Mouse (Mus musculus) midbrain, embryonic 16.5 days (tissue): ENCODE data around the gene Ftsj1. TPM values are rescaled to one million over a fixed set of nuclear protein-coding genes. Genes with fewer than 3 reads are reported as not detected.

ENCODE experiments used
- ATAC-seq: fragments of 200-750 bp; cut with Nextera tagmentation; 2 replicates; pipeline ENCODE4 v1.8.0; 2017; ENCODE audit warnings: moderate TSS enrichment
- H3K27ac ChIP-seq: fragments of 300-500 bp; sonication (generic); 2 replicates; pipeline ENCODE4 v1.5.1; 2014; ENCODE audit warnings: mild to moderate bottlenecking, low read length, mixed read lengths
- H3K27me3 ChIP-seq: fragments of 300-500 bp; sonication (generic); 2 replicates; pipeline ENCODE4 v1.6.1; 2014; ENCODE audit warnings: low read depth, low read length, mixed read lengths; ENCODE audit not compliant: control insufficient read depth, insufficient read depth
- H3K36me3 ChIP-seq: fragments of 300-500 bp; sonication (generic); 2 replicates; pipeline ENCODE4 v1.6.1; 2014; ENCODE audit warnings: mild to moderate bottlenecking, low read length, moderate library complexity, mixed read lengths; ENCODE audit not compliant: control insufficient read depth, insufficient read depth
- H3K4me1 ChIP-seq: fragments of 300-500 bp; sonication (generic); 2 replicates; pipeline ENCODE4 v1.6.1; 2014; ENCODE audit warnings: mild to moderate bottlenecking, low read length, mixed read lengths; ENCODE audit not compliant: control insufficient read depth, insufficient read depth
- H3K4me2 ChIP-seq: fragments of 300-500 bp; sonication (generic); 2 replicates; pipeline ENCODE4 v1.6.1; 2014; ENCODE audit warnings: mild to moderate bottlenecking, low read length, mixed read lengths
- H3K4me3 ChIP-seq: fragments of 300-500 bp; sonication (generic); 2 replicates; pipeline ENCODE4 v1.5.1; 2014; ENCODE audit warnings: low read depth, mild to moderate bottlenecking, low read length, moderate library complexity, mixed read lengths
- H3K9ac ChIP-seq: fragments of 300-500 bp; sonication (generic); 2 replicates; pipeline ENCODE4 v1.6.1; 2014; ENCODE audit warnings: low read depth, low read length, mixed read lengths
- H3K9me3 ChIP-seq: fragments of 300-500 bp; sonication (generic); replicated peaks from 2 replicates; pipeline ENCODE4 v1.6.1; 2014; ENCODE audit warnings: mild to moderate bottlenecking, low read length, mixed read lengths; ENCODE audit not compliant: control insufficient read depth, poor library complexity, severe bottlenecking
- WGBS: fragments of 180-500 bp; shearing (Covaris S2); extraction: QIAGEN DNeasy Blood & Tissue Kit; methylation state at CpG from one replicate; pipeline ENCODE4 v1.1.7; 2014; 5-methylcytosine and 5-hydroxymethylcytosine counted together
- polyA plus RNA-seq: library from polyadenylated mRNA; unstranded; fragments of >200 nt; fragmentation: Nextera tagmentation; extraction: Ambion mirVana; gene quantifications from 2 replicates; pipeline ENCODE4 v1.2.1, GENCODE M21; 2015

Ftsj1 gene
- polyA plus RNA-seq = 46.6 and 48.9 TPM in 2 replicates

DNA sequence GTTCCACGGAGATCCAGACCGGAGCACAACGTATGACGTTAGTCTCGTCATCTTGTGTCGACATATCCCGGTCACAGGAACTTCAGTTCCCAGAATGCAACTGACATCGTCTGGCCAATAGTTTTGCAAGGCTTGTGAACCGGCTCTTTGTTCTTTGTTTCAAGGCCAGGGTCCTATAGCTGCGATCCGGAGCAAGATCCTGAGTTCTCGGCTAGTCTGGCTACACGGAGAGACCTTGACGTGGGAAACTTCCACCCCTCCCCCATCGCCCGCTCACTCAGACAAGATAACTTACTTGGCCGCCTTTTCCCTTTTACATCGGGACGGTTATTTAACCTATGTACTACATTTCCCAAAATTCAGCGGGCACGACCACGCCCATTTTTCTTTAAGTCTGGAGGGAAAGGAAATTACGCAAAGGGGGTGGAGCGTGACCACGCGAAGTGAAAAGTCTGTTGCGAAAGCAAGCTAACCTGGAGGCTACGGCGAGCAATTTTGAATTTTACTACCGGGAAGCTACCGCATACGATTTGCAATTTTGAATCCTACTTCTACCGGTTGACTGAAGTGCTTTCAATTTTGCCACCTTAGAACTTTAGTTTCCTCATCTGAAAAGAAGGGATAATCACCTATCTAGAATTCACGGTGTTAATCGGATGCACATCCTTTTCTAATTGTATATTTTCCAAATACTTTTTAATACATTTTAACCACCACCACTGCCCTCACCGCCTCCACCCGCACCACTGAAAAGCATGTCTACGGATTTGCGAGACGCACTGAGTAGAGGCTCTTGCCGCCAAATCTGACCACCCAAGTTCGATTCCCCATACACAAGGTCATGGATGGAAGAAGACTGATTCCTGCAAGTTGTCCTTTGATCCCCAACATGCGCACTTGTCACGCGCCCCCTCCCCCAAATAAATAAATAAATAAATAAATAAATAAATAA lies at the start of gene Ftsj1:
TSS of gene Ftsj1 (minus strand) at position 73 of the 952 bp plus-strand sequence.
- Histone ChIP-seq H3K36me3 (no peaks in the 10 kb centered on the region), H3K27ac (peak within 1 kb of the TSS; percentile 76), H3K9me3 (no peaks in the 10 kb centered on the region), H3K27me3 (no peaks in the 10 kb centered on the region), H3K4me3 (peak within 1 kb of the TSS; percentile 50), H3K4me1 (peaks cover 8% of the 10 kb centered on the region), H3K4me2 (peak within 1 kb of the TSS; percentile 56), H3K9ac (peak within 1 kb of the TSS; percentile 63)
- peak; percentile 94 for ATAC-seq
- 18% methylated on average over 45 of the region's 45 CpGs for WGBS

DNA sequence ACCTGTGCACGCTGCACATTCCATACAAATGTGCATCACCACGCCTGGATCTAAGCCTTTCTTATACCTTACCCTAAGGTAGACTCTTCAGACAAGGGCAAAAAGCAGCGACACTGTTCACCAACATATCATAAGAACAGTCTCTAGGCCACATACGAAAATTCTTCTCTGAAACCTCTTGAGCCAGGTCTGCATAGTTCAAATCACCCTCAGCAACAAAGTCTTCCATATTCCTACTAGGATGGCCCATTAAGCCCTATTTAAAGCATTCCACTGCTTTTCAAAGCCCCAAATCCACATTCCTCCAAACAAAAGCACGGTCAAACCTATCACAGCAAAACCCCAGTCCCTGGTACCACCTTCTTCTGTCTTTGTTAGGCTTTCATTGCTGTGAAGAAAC lies 36.4 kb upstream of the Ftsj1 start:
- no peak overlapping the region for H3K4me3 ChIP-seq
- H3K4me1 ChIP-seq = no peaks in the 10 kb centered on the region
- no peak overlapping the region for H3K27ac ChIP-seq
- no peak overlapping the region for H3K9ac ChIP-seq
- H3K9me3 ChIP-seq = 0 out of 2 replicates have a peak, but pooled peaks cover 2% of the 10 kb centered on the region
- ATAC-seq = no peak
- no peaks in the 10 kb centered on the region for H3K36me3 ChIP-seq
- no peaks in the 10 kb centered on the region for H3K27me3 ChIP-seq
- H3K4me2 ChIP-seq = no peak overlapping the region
- 70% methylated on average over 5 of the region's 5 CpGs for WGBS

DNA sequence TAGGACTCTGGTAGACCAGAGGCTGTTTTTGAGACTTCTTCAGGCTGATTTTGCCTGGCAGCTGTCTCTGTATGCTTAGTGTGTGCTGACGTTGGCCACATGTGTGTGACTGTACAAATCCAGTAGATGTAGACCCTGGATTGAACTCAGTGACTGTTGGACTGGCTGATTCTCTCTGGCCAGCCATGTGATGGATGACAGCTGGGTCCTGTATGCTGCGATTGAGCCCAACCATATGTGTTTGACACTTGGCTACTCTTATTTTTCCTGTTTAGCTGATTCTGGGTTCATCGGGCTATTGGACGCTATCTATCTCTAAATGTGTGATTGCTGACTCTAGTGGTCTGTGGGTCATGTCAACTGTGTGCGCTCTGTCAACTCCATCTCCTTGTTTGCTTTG lies 21.9 kb upstream of the Ftsj1 start:
- no peaks in the 10 kb centered on the region for H3K27me3 ChIP-seq
- no peak overlapping the region for H3K27ac ChIP-seq
- H3K9ac ChIP-seq = no peak overlapping the region
- H3K4me3 ChIP-seq = no peak overlapping the region
- no peak for ATAC-seq
- 95% methylated on average over 5 of the region's 5 CpGs for WGBS
- no peaks in the 10 kb centered on the region for H3K36me3 ChIP-seq
- H3K4me2 ChIP-seq = no peak overlapping the region
- H3K4me1 ChIP-seq = no peaks in the 10 kb centered on the region
- H3K9me3 ChIP-seq = no peaks in the 10 kb centered on the region

DNA sequence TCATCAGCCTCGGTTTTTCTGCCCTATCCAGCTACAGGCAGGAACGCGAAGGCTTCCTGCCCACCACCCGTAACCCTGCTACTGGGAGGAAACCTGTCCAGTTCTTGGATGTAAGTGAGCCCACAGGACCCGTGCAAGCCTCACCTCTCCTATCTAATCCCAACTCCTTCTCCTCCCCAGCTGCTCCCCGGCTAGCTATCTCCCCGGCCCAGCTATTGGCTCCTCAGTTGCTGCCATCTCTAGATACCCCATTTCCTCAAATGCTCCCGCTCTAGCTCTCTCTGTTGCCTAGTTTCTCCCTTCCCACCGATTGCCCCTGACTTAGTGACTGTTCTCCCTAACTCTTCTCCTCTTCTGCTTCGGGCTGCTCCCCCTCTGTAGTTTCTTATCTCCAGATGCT lies 19.8 kb upstream of the Ftsj1 start:
- Histone ChIP-seq H3K4me2 (peak overlapping the region; percentile 33), H3K36me3 (no peaks in the 10 kb centered on the region), H3K27ac (no peak overlapping the region), H3K4me1 (no peaks in the 10 kb centered on the region), H3K4me3 (no peak overlapping the region; the same call in 1 of the 2 replicates), H3K9me3 (no peaks in the 10 kb centered on the region), H3K9ac (no peak overlapping the region), H3K27me3 (no peaks in the 10 kb centered on the region)
- ATAC-seq = no peak
- WGBS = 28% methylated on average over 10 of the region's 10 CpGs

DNA sequence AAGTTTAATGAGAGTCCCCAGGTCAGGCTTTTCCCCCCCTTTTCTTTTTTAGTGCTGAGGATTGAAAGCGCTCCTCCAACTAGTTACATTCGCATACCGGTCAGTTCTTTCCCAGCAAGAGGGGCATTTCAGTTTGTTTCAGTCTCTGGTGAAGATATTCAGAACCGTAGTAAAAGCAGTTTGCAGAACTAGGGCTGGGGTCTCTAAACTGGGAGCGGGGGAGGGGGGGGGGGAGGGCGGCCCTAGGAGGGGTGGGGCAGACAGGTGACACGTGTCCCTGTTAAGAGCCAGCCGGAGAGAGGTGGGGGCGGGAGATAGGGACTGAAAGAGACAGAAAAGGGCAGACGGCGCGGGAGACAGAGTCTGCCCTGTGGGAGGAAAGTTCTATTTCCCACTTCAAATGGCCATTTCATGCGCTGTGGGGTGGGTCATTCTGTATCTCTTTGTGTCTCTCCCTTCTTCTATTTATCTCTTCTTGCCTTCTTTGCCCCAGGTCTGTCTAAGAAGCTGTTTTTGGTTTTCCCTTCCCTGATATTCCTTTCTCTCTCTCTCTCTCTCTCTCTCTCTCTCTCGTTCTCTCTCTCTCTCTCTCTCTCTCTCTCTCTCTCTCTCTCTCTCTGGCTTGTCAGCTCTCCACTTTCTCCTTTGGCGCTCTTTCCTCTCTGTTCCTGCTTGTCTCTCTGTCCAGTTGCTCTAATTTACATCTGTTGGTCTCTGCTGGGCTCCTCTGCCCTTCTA lies 19.0 kb upstream of the Ftsj1 start, which contains the start of gene Slc38a5:
TSS of gene Slc38a5 (plus strand) at position 51 of the 738 bp plus-strand sequence.
- H3K9ac ChIP-seq = no peak within 1 kb of the TSS
- H3K36me3 ChIP-seq = no peaks in the 10 kb centered on the region
- H3K4me3 ChIP-seq = no peak within 1 kb of the TSS; the same call in 1 of the 2 replicates
- H3K9me3 ChIP-seq = no peaks in the 10 kb centered on the region
- WGBS = 22% methylated on average over 8 of the region's 15 CpGs
- ATAC-seq = no peak
- no peaks in the 10 kb centered on the region for H3K4me1 ChIP-seq
- H3K27ac ChIP-seq = no peak within 1 kb of the TSS
- H3K27me3 ChIP-seq = no peaks in the 10 kb centered on the region
- peak within 1 kb of the TSS; percentile 33 for H3K4me2 ChIP-seq

DNA sequence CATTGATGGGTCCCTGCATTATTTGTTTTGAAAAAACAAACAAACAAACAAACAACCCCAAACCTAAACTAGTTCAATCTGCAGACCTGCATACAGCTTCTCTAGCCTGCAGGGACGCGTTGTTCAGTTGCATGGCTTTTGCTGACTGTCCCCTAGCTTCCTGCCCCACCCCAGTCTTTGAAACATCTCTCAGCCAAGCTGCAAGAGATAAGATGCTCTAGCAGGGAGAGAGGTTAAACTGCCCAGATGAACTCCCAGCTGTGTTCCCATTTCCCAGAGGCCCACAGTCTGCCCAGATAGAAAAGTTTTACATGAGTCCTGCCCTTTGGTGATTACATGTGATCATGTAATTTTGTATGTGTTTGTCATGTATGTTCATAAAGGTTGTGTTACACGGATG lies 12.0 kb upstream of the Ftsj1 start:
- no peak overlapping the region for H3K4me2 ChIP-seq
- no peak overlapping the region for H3K27ac ChIP-seq
- H3K4me3 ChIP-seq = no peak overlapping the region
- H3K36me3 ChIP-seq = no peaks in the 10 kb centered on the region
- no peak for ATAC-seq
- no peak overlapping the region for H3K9ac ChIP-seq
- no peaks in the 10 kb centered on the region for H3K4me1 ChIP-seq
- no peaks in the 10 kb centered on the region for H3K27me3 ChIP-seq
- H3K9me3 ChIP-seq = no peaks in the 10 kb centered on the region
- 85% methylated on average over 3 of the region's 3 CpGs for WGBS

DNA sequence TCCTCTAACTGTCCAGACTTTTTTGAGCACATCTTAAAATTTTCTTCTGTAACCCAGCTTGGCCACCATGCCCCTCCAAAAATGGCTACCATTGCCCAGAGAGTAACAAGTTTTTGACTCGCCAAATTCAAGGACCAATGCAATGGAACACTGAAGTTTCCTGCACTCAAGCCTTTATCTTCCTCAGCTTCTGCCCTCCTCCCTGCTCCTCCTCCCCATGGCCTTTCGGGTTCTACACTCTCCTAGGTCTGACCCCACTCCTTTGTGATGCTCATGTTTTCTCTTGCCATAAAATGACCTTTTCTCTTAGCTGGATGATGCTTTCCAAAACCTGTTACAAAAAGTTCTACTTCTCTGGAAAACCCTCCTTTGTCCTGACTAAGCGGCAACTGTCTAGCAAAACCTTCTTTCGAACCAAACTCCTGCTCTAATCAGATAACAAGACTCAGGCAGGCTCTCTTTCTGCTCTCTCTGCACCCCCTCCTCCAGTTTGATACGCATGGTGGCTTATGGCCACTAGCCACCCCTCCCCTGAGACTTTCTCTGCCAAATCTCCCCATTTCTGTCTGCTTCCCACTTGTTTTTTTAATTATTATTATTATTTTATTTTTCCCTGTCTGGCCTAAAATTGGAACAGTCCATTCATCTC lies 11.1 kb upstream of the Ftsj1 start:
- no peak overlapping the region for H3K4me3 ChIP-seq
- ATAC-seq = no peak
- 85% methylated on average over 5 of the region's 5 CpGs for WGBS
- no peaks in the 10 kb centered on the region for H3K9me3 ChIP-seq
- H3K9ac ChIP-seq = no peak overlapping the region
- no peak overlapping the region for H3K27ac ChIP-seq
- no peaks in the 10 kb centered on the region for H3K27me3 ChIP-seq
- no peaks in the 10 kb centered on the region for H3K36me3 ChIP-seq
- H3K4me2 ChIP-seq = no peak overlapping the region
- no peaks in the 10 kb centered on the region for H3K4me1 ChIP-seq

DNA sequence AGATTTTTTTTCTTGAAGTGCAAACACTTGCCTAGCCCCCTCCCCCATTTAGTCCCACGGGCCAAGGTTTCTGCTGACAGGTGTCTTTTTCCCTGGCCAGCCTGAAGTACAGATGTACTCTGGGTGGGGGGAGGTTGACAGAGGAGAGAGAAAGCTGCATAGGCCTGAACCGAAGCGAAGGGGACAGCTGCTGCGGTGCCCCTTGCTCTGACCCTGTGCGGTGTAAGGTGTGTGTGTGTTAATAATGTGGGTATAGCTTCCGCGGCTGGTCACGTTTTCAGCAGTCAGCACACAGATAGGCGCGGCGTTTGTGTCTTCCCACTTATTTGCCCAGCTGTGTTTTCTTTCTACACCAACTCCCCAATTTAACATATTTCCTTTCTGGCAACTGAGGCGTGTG lies 7.3 kb upstream of the Ftsj1 start:
- no peak for ATAC-seq
- H3K4me2 ChIP-seq = no peak overlapping the region
- H3K27me3 ChIP-seq = no peaks in the 10 kb centered on the region
- H3K9ac ChIP-seq = no peak overlapping the region
- H3K36me3 ChIP-seq = no peaks in the 10 kb centered on the region
- H3K9me3 ChIP-seq = no peaks in the 10 kb centered on the region
- WGBS = 83% methylated on average over 12 of the region's 12 CpGs
- H3K4me1 ChIP-seq = no peaks in the 10 kb centered on the region
- H3K4me3 ChIP-seq = no peak overlapping the region
- no peak overlapping the region for H3K27ac ChIP-seq
